Mouse (Mus musculus): ENCODE data around the gene Wwox.

DNA sequence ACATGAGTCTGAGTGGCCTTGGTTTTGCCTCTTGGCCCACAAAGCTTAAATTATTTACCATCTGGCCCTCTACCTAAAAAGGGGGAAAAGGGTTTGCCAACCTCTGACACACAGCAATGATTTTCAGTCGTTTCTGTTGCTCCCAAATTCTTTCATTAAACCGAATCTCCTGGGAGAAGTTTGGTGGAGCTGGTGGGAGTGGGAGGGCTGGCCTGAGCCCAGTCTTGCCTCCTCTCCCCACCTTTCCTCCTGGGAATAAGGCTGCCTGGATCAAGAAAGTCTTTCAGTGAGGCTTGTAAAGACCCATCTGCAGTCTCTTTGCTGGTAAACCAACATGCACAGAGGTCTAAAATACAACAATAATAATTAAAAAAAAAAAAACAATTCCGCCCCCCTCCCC lies 113.2 kb downstream of the Wwox start:
- no peak for TF ChIP-seq CTCF (IDR thresholded peaks at IDR 0.05)
- TF ChIP-seq EP300 (IDR thresholded peaks at IDR 0.05): no peak

Data from lung, postnatal 0 days (tissue).